Mouse (Mus musculus) brain, embryonic 14.5 days (tissue): ENCODE data around the gene 1190007I07Rik.
"Not testable (repeated sequence)": the region's sequence is repeated elsewhere in the genome, so short reads cannot be mapped to it uniquely, and the experiment has no call there.

ENCODE experiments used
- CTCF ChIP-seq: fragments of 200-500 bp; IDR thresholded peaks from 2 replicates; pipeline ENCODE4 v1.5.1; 2012; ENCODE audit warnings: inconsistent platforms, mild to moderate bottlenecking, moderate library complexity, borderline replicate concordance; ENCODE audit not compliant: insufficient read depth, insufficient read length; ENCODE audit errors: extremely low read depth
- POLR2A ChIP-seq: fragments of 200-500 bp; IDR thresholded peaks from 2 replicates; pipeline ENCODE4 v1.6.1; 2012; ENCODE audit warnings: mild to moderate bottlenecking, inconsistent platforms, borderline replicate concordance; ENCODE audit not compliant: poor library complexity, insufficient read depth, insufficient read length, severe bottlenecking; ENCODE audit errors: extremely low read depth

DNA sequence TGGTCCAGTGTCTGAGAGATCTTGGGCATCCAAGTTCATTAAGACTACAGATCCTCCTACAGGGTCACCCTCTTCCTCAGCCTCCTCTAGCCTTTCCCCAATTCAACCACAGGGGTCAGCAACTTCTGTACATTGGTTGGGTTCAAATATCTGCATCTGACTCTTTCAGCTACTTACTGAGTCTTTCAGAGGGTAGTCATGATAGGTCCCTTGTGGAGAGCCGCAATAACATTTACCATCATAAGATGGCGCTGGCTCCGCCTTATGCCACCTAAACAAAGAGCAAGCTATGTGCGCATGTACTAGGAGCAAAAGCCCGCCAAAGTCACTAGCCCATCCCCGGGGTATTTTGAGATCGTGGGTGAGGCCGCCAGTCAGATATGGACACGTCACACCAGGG lies 33.4 kb downstream of the 1190007I07Rik start:
- TF ChIP-seq CTCF, POLR2A: not testable (repeated sequence)
